Mouse (Mus musculus): ENCODE data around the gene Igf1r.

Gene Igf1r

GRCm38 (mm10) chr7:68010168-68010567 lies 57.5 kb downstream of the Igf1r start:
- DNase-seq: no peak

- DNase-seq: no peak
These were observed 58.2 kb downstream of the Igf1r start for GRCm38 (mm10) chr7:68010802-68011201.

- no peak for DNase-seq
These were observed 58.9 kb downstream of the Igf1r start for GRCm38 (mm10) chr7:68011385-68012122.

- no peak for DNase-seq
These were observed 59.5 kb downstream of the Igf1r start for GRCm38 (mm10) chr7:68012123-68012474.

GRCm38 (mm10) chr7:68014495-68014894 lies 61.9 kb downstream of the Igf1r start:
- DNase-seq: no peak

- DNase-seq: no peak
These were observed 62.8 kb downstream of the Igf1r start for GRCm38 (mm10) chr7:68015404-68015803.

GRCm38 (mm10) chr7:68018038-68018437 lies 65.4 kb downstream of the Igf1r start:
- no peak for DNase-seq

- DNase-seq: no peak
These were observed 67.9 kb downstream of the Igf1r start for GRCm38 (mm10) chr7:68020556-68020955.

GRCm38 (mm10) chr7:68021741-68022140 lies 69.1 kb downstream of the Igf1r start:
- DNase-seq: no peak

GRCm38 (mm10) chr7:68022188-68022587 lies 69.6 kb downstream of the Igf1r start:
- no peak for DNase-seq

- DNase-seq: no peak
These were observed 71.3 kb downstream of the Igf1r start for GRCm38 (mm10) chr7:68023882-68024281.

GRCm38 (mm10) chr7:68024625-68025024 lies 72.0 kb downstream of the Igf1r start:
- no peak for DNase-seq

GRCm38 (mm10) chr7:68025396-68025795 lies 72.8 kb downstream of the Igf1r start:
- DNase-seq: no peak

- no peak for DNase-seq
These were observed 73.4 kb downstream of the Igf1r start for GRCm38 (mm10) chr7:68026076-68026475.

- DNase-seq: no peak
These were observed 75.5 kb downstream of the Igf1r start for GRCm38 (mm10) chr7:68028167-68028566.

- no peak for DNase-seq
These were observed 78.2 kb downstream of the Igf1r start for GRCm38 (mm10) chr7:68030846-68031245.

- DNase-seq: no peak
These were observed 83.9 kb downstream of the Igf1r start for GRCm38 (mm10) chr7:68036527-68036926.

GRCm38 (mm10) chr7:68038846-68039245 lies 86.2 kb downstream of the Igf1r start:
- DNase-seq: no peak

GRCm38 (mm10) chr7:68039550-68039949 lies 86.9 kb downstream of the Igf1r start:
- no peak for DNase-seq

- DNase-seq: no peak
These were observed 92.0 kb downstream of the Igf1r start for GRCm38 (mm10) chr7:68044621-68045020.

- no peak for DNase-seq
These were observed 94.5 kb downstream of the Igf1r start for GRCm38 (mm10) chr7:68047152-68047551.

GRCm38 (mm10) chr7:68048532-68048931 lies 95.9 kb downstream of the Igf1r start:
- no peak for DNase-seq

GRCm38 (mm10) chr7:68049048-68049447 lies 96.4 kb downstream of the Igf1r start:
- DNase-seq: no peak

- DNase-seq: no peak
These were observed 100.5 kb downstream of the Igf1r start for GRCm38 (mm10) chr7:68053002-68053624.

- DNase-seq: no peak
These were observed 101.9 kb downstream of the Igf1r start for GRCm38 (mm10) chr7:68054498-68054897.
